Mouse (Mus musculus): Measurements from ENCODE around the gene Mup20. TPM values are rescaled to one million over a fixed set of nuclear protein-coding genes. Genes with fewer than 3 reads are reported as not detected.

Gene Mup20
- polyA plus RNA-seq, 1 experiment from 2014 or later: not detected

Other genes with a start within 250 kb of the Mup20 start
- gene Mup5, start 218.9 kb downstream of the Mup20 start, polyA plus RNA-seq (2015; fragmentation: Nextera tagmentation; extraction: Ambion mirVana): not detected in 2 replicates
- not detected in 2 replicates for gene Mup3, start 33.2 kb upstream of the Mup20 start, polyA plus RNA-seq (2015; fragmentation: Nextera tagmentation; extraction: Ambion mirVana)
- gene Mup21, start 96.7 kb upstream of the Mup20 start, polyA plus RNA-seq (2015; fragmentation: Nextera tagmentation; extraction: Ambion mirVana): not detected in 2 replicates
- gene Zfp37, start 176.9 kb upstream of the Mup20 start, polyA plus RNA-seq (2015; fragmentation: Nextera tagmentation; extraction: Ambion mirVana): 28.1 and 34.6 TPM in 2 replicates
- 11.4 and 12.5 TPM in 2 replicates for gene Slc31a2, start 208.4 kb upstream of the Mup20 start, polyA plus RNA-seq (2015; fragmentation: Nextera tagmentation; extraction: Ambion mirVana)